Mouse (Mus musculus) intestine, postnatal 0 days (tissue): Measurements from ENCODE around the gene Mgp. TPM values are rescaled to one million over a fixed set of nuclear protein-coding genes. Genes with fewer than 3 reads are reported as not detected.

ENCODE experiments used
- ATAC-seq: fragments of 200-750 bp; cut with Nextera tagmentation; 2 replicates; pipeline ENCODE4 v1.8.0; 2017; ENCODE audit warnings: mild to moderate bottlenecking, moderate TSS enrichment, moderate library complexity
- H3K27ac ChIP-seq: fragments of 300-500 bp; sonication (generic); 2 replicates; pipeline ENCODE4 v1.5.1; 2014; ENCODE audit warnings: mild to moderate bottlenecking, low read depth, low read length, moderate library complexity
- H3K27me3 ChIP-seq: fragments of 300-500 bp; sonication (generic); replicated peaks from 2 replicates; pipeline ENCODE4 v1.6.1; 2014; ENCODE audit warnings: low read length, mixed read lengths; ENCODE audit not compliant: control insufficient read depth, insufficient read depth
- H3K36me3 ChIP-seq: fragments of 300-500 bp; sonication (generic); 2 replicates; pipeline ENCODE4 v1.6.1; 2014; ENCODE audit warnings: mild to moderate bottlenecking, moderate library complexity; ENCODE audit not compliant: control insufficient read depth, insufficient read depth
- H3K4me1 ChIP-seq: fragments of 300-500 bp; sonication (generic); replicated peaks from 2 replicates; pipeline ENCODE4 v1.6.1; 2014; ENCODE audit warnings: antibody characterized with exemption, low read length, mixed read lengths; ENCODE audit not compliant: control insufficient read depth, insufficient read depth
- H3K4me2 ChIP-seq: fragments of 300-500 bp; sonication (generic); replicated peaks from 2 replicates; pipeline ENCODE4 v1.6.1; 2014; ENCODE audit warnings: low read depth, mild to moderate bottlenecking, moderate library complexity
- H3K4me3 ChIP-seq: fragments of 300-500 bp; sonication (generic); 2 replicates; pipeline ENCODE4 v1.5.1; 2014; ENCODE audit warnings: low read depth, low read length
- H3K9ac ChIP-seq: fragments of 300-500 bp; sonication (generic); 2 replicates; pipeline ENCODE4 v1.6.1; 2014; ENCODE audit warnings: mild to moderate bottlenecking, low read depth, low read length
- H3K9me3 ChIP-seq: fragments of 300-500 bp; sonication (generic); 2 replicates; pipeline ENCODE4 v1.6.1; 2016; ENCODE audit warnings: mixed run types; ENCODE audit not compliant: control insufficient read depth
- CTCF ChIP-seq: sonication (generic); IDR thresholded peaks from 2 replicates; pipeline ENCODE4 v1.5.1; 2016; ENCODE audit warnings: low read depth, mild to moderate bottlenecking, control low read depth, antibody characterized with exemption, moderate library complexity
- WGBS: fragments of 180-500 bp; shearing (Covaris S2); extraction: QIAGEN DNeasy Blood & Tissue Kit; methylation state at CpG from one replicate; pipeline ENCODE4 v1.1.7; 2014; 5-methylcytosine and 5-hydroxymethylcytosine counted together
- polyA plus RNA-seq: library from polyadenylated mRNA; unstranded; fragments of >200 nt; fragmentation: Nextera tagmentation; extraction: Ambion mirVana; gene quantifications from 2 replicates; pipeline ENCODE4 v1.2.1, GENCODE M21; 2015

Gene Mgp
- polyA plus RNA-seq, 1 experiment from 2014 or later: 74.8 TPM

GRCm38 (mm10) chr6:136912751-136913265, 37.2 kb upstream of the Mgp start:
- Histone ChIP-seq H3K9ac (no peak overlapping the region), H3K4me3 (no peak overlapping the region), H3K4me2 (no peak overlapping the region), H3K4me1 (peaks cover 5% of the 10 kb centered on the region; the same call in 1 of the 2 replicates), H3K9me3 (no peaks in the 10 kb centered on the region), H3K36me3 (no peaks in the 10 kb centered on the region), H3K27ac (no peak overlapping the region), H3K27me3 (no peaks in the 10 kb centered on the region)
- no peak for ATAC-seq
- 63% methylated on average over 1 of the region's 2 CpGs for WGBS
- no peak for TF ChIP-seq CTCF

GRCm38 (mm10) chr6:136910247-136910890, 34.7 kb upstream of the Mgp start:
- no peaks in the 10 kb centered on the region for H3K9me3 ChIP-seq
- 54% methylated on average over 9 of the region's 9 CpGs for WGBS
- H3K27ac ChIP-seq: no peak overlapping the region
- TF ChIP-seq CTCF: no peak
- no peaks in the 10 kb centered on the region for H3K36me3 ChIP-seq
- no peak overlapping the region for H3K4me2 ChIP-seq
- peaks cover 5% of the 10 kb centered on the region; the same call in 1 of the 2 replicates for H3K4me1 ChIP-seq
- no peak overlapping the region for H3K4me3 ChIP-seq
- ATAC-seq: no peak
- H3K9ac ChIP-seq: no peak overlapping the region
- H3K27me3 ChIP-seq: no peaks in the 10 kb centered on the region

GRCm38 (mm10) chr6:136906937-136907293, 31.3 kb upstream of the Mgp start:
- 56% methylated on average over 10 of the region's 10 CpGs for WGBS
- Histone ChIP-seq H3K36me3 (no peaks in the 10 kb centered on the region), H3K9ac (no peak overlapping the region), H3K27ac (no peak overlapping the region), H3K4me2 (no peak overlapping the region), H3K27me3 (no peaks in the 10 kb centered on the region), H3K9me3 (no peaks in the 10 kb centered on the region), H3K4me1 (no peaks in the 10 kb centered on the region), H3K4me3 (no peak overlapping the region)
- ATAC-seq: no peak
- no peak for TF ChIP-seq CTCF

- WGBS: 63% methylated on average over 19 of the region's 19 CpGs
- ATAC-seq: no peak
- Histone ChIP-seq H3K4me1 (no peaks in the 10 kb centered on the region), H3K4me3 (no peak overlapping the region), H3K27ac (no peak overlapping the region), H3K9ac (no peak overlapping the region), H3K36me3 (no peaks in the 10 kb centered on the region), H3K4me2 (no peak overlapping the region), H3K27me3 (no peaks in the 10 kb centered on the region), H3K9me3 (no peaks in the 10 kb centered on the region)
- TF ChIP-seq CTCF: no peak
Measured at GRCm38 (mm10) chr6:136906283-136906936, 30.8 kb upstream of the Mgp start.

GRCm38 (mm10) chr6:136903885-136904470, 28.4 kb upstream of the Mgp start:
- no peaks in the 10 kb centered on the region for H3K9me3 ChIP-seq
- H3K27ac ChIP-seq: no peak overlapping the region
- 61% methylated on average over 8 of the region's 8 CpGs for WGBS
- no peaks in the 10 kb centered on the region for H3K36me3 ChIP-seq
- H3K27me3 ChIP-seq: no peaks in the 10 kb centered on the region
- no peak overlapping the region for H3K9ac ChIP-seq
- ATAC-seq: no peak
- no peak for TF ChIP-seq CTCF
- no peaks in the 10 kb centered on the region for H3K4me1 ChIP-seq
- no peak overlapping the region for H3K4me3 ChIP-seq
- no peak overlapping the region for H3K4me2 ChIP-seq

GRCm38 (mm10) chr6:136902527-136902926, 26.9 kb upstream of the Mgp start:
- Histone ChIP-seq H3K9ac (no peak overlapping the region), H3K27ac (no peak overlapping the region), H3K36me3 (no peaks in the 10 kb centered on the region), H3K9me3 (no peaks in the 10 kb centered on the region), H3K4me3 (no peak overlapping the region), H3K4me1 (no peaks in the 10 kb centered on the region), H3K4me2 (no peak overlapping the region), H3K27me3 (no peaks in the 10 kb centered on the region)
- ATAC-seq: no peak
- TF ChIP-seq CTCF: no peak
- 86% methylated on average over 9 of the region's 9 CpGs for WGBS
